Mouse (Mus musculus) midbrain, embryonic 16.5 days (tissue): ENCODE results near the gene Tldc2. TPM values are rescaled to one million over a fixed set of nuclear protein-coding genes. Genes with fewer than 3 reads are reported as not detected.

Experiments used
- ATAC-seq: fragments of 200-750 bp; cut with Nextera tagmentation; 2 replicates; pipeline ENCODE4 v1.8.0; 2017; ENCODE audit warnings: moderate TSS enrichment
- H3K27ac ChIP-seq: fragments of 300-500 bp; sonication (generic); 2 replicates; pipeline ENCODE4 v1.5.1; 2014; ENCODE audit warnings: mild to moderate bottlenecking, low read length, mixed read lengths
- H3K27me3 ChIP-seq: fragments of 300-500 bp; sonication (generic); 2 replicates; pipeline ENCODE4 v1.6.1; 2014; ENCODE audit warnings: low read depth, low read length, mixed read lengths; ENCODE audit not compliant: control insufficient read depth, insufficient read depth
- H3K36me3 ChIP-seq: fragments of 300-500 bp; sonication (generic); 2 replicates; pipeline ENCODE4 v1.6.1; 2014; ENCODE audit warnings: mild to moderate bottlenecking, low read length, moderate library complexity, mixed read lengths; ENCODE audit not compliant: control insufficient read depth, insufficient read depth
- H3K4me1 ChIP-seq: fragments of 300-500 bp; sonication (generic); 2 replicates; pipeline ENCODE4 v1.6.1; 2014; ENCODE audit warnings: mild to moderate bottlenecking, low read length, mixed read lengths; ENCODE audit not compliant: control insufficient read depth, insufficient read depth
- H3K4me2 ChIP-seq: fragments of 300-500 bp; sonication (generic); 2 replicates; pipeline ENCODE4 v1.6.1; 2014; ENCODE audit warnings: mild to moderate bottlenecking, low read length, mixed read lengths
- H3K4me3 ChIP-seq: fragments of 300-500 bp; sonication (generic); 2 replicates; pipeline ENCODE4 v1.5.1; 2014; ENCODE audit warnings: low read depth, mild to moderate bottlenecking, low read length, moderate library complexity, mixed read lengths
- H3K9ac ChIP-seq: fragments of 300-500 bp; sonication (generic); 2 replicates; pipeline ENCODE4 v1.6.1; 2014; ENCODE audit warnings: low read depth, low read length, mixed read lengths
- H3K9me3 ChIP-seq: fragments of 300-500 bp; sonication (generic); replicated peaks from 2 replicates; pipeline ENCODE4 v1.6.1; 2014; ENCODE audit warnings: mild to moderate bottlenecking, low read length, mixed read lengths; ENCODE audit not compliant: control insufficient read depth, poor library complexity, severe bottlenecking
- WGBS: fragments of 180-500 bp; shearing (Covaris S2); extraction: QIAGEN DNeasy Blood & Tissue Kit; methylation state at CpG from one replicate; pipeline ENCODE4 v1.1.7; 2014; 5-methylcytosine and 5-hydroxymethylcytosine counted together
- polyA plus RNA-seq: library from polyadenylated mRNA; unstranded; fragments of >200 nt; fragmentation: Nextera tagmentation; extraction: Ambion mirVana; gene quantifications from 2 replicates; pipeline ENCODE4 v1.2.1, GENCODE M21; 2015

The Tldc2 gene
- polyA plus RNA-seq, 1 experiment from 2014 or later, result not detected

- Histone ChIP-seq H3K4me2 (no peak overlapping the region), H3K27ac (peak overlapping the region; percentile 84), H3K27me3 (no peaks in the 10 kb centered on the region), H3K4me1 (peaks cover 41% of the 10 kb centered on the region), H3K4me3 (no peak overlapping the region), H3K9ac (peak overlapping the region; percentile 40; the same call in 1 of the 2 replicates), H3K9me3 (no peaks in the 10 kb centered on the region), H3K36me3 (peaks cover 14% of the 10 kb centered on the region)
- 76% methylated on average over 13 of the region's 13 CpGs for WGBS
- no peak for ATAC-seq
These were observed 38.3 kb upstream of the Tldc2 start for GRCm38 (mm10) chr2:157048395-157049181.

- peak overlapping the region; percentile 84 for H3K27ac ChIP-seq
- peaks cover 44% of the 10 kb centered on the region for H3K4me1 ChIP-seq
- 9% methylated on average over 8 of the region's 8 CpGs for WGBS
- ATAC-seq, result peak; percentile 88
- H3K9ac ChIP-seq, result peak overlapping the region; percentile 35
- 0 out of 2 replicates have a peak overlapping the region, but pooled peaks have one; percentile 3 for H3K4me3 ChIP-seq
- no peaks in the 10 kb centered on the region for H3K27me3 ChIP-seq
- H3K36me3 ChIP-seq, result peaks cover 13% of the 10 kb centered on the region
- H3K4me2 ChIP-seq, result peak overlapping the region; percentile 38
- H3K9me3 ChIP-seq, result no peaks in the 10 kb centered on the region
These were observed 37.0 kb upstream of the Tldc2 start for GRCm38 (mm10) chr2:157049831-157050243.

GRCm38 (mm10) chr2:157052448-157052847, 34.4 kb upstream of the Tldc2 start:
- peaks cover 42% of the 10 kb centered on the region for H3K4me1 ChIP-seq

GRCm38 (mm10) chr2:157053124-157053523, 33.7 kb upstream of the Tldc2 start:
- no peaks in the 10 kb centered on the region for H3K27me3 ChIP-seq
- H3K4me2 ChIP-seq, result no peak overlapping the region
- H3K9me3 ChIP-seq, result no peaks in the 10 kb centered on the region
- H3K36me3 ChIP-seq, result peaks cover 9% of the 10 kb centered on the region
- H3K27ac ChIP-seq, result no peak overlapping the region
- H3K4me3 ChIP-seq, result no peak overlapping the region
- H3K4me1 ChIP-seq, result peaks cover 36% of the 10 kb centered on the region
- ATAC-seq, result no peak
- H3K9ac ChIP-seq, result no peak overlapping the region
- WGBS, result 97% methylated on average over 5 of the region's 5 CpGs

More at GRCm38 (mm10) chr2:157052448-157052847, 34.4 kb upstream of the Tldc2 start:
- Histone ChIP-seq H3K9me3 (no peaks in the 10 kb centered on the region), H3K4me2 (no peak overlapping the region), H3K4me3 (no peak overlapping the region), H3K27me3 (no peaks in the 10 kb centered on the region), H3K36me3 (peaks cover 9% of the 10 kb centered on the region), H3K27ac (no peak overlapping the region), H3K9ac (no peak overlapping the region)
- ATAC-seq, result no peak
- 83% methylated on average over 8 of the region's 8 CpGs for WGBS

GRCm38 (mm10) chr2:157053787-157054186, 33.1 kb upstream of the Tldc2 start:
- no peak for ATAC-seq
- H3K36me3 ChIP-seq, result peaks cover 9% of the 10 kb centered on the region
- H3K4me3 ChIP-seq, result no peak overlapping the region
- no peaks in the 10 kb centered on the region for H3K27me3 ChIP-seq
- WGBS, result 61% methylated on average over 4 of the region's 4 CpGs
- H3K4me2 ChIP-seq, result no peak overlapping the region
- no peaks in the 10 kb centered on the region for H3K9me3 ChIP-seq
- no peak overlapping the region for H3K27ac ChIP-seq
- H3K9ac ChIP-seq, result no peak overlapping the region
- peaks cover 35% of the 10 kb centered on the region for H3K4me1 ChIP-seq

GRCm38 (mm10) chr2:157054297-157054696, 32.6 kb upstream of the Tldc2 start:
- no peak overlapping the region for H3K4me3 ChIP-seq
- H3K4me1 ChIP-seq, result peaks cover 35% of the 10 kb centered on the region
- no peaks in the 10 kb centered on the region for H3K27me3 ChIP-seq
- H3K4me2 ChIP-seq, result no peak overlapping the region
- 90% methylated on average over 8 of the region's 8 CpGs for WGBS
- ATAC-seq, result no peak
- H3K9me3 ChIP-seq, result no peaks in the 10 kb centered on the region
- H3K36me3 ChIP-seq, result peaks cover 9% of the 10 kb centered on the region
- H3K9ac ChIP-seq, result no peak overlapping the region
- H3K27ac ChIP-seq, result peak overlapping the region; percentile 39; the same call in 1 of the 2 replicates

- Histone ChIP-seq H3K4me1 (peaks cover 32% of the 10 kb centered on the region), H3K9me3 (no peaks in the 10 kb centered on the region), H3K27ac (peak overlapping the region; percentile 39; the same call in 1 of the 2 replicates), H3K4me3 (no peak overlapping the region), H3K27me3 (no peaks in the 10 kb centered on the region), H3K4me2 (no peak overlapping the region), H3K9ac (no peak overlapping the region), H3K36me3 (peaks cover 11% of the 10 kb centered on the region)
- peak; percentile 36; the same call in 1 of the 2 replicates for ATAC-seq
- WGBS, result 70% methylated on average over 5 of the region's 5 CpGs
These were observed 32.0 kb upstream of the Tldc2 start for GRCm38 (mm10) chr2:157054816-157055215.

- ATAC-seq, result no peak
- H3K9me3 ChIP-seq, result no peaks in the 10 kb centered on the region
- H3K4me3 ChIP-seq, result no peak overlapping the region
- H3K27ac ChIP-seq, result no peak overlapping the region
- H3K4me1 ChIP-seq, result peaks cover 23% of the 10 kb centered on the region
- H3K9ac ChIP-seq, result no peak overlapping the region
- WGBS, result 91% methylated on average over 6 of the region's 6 CpGs
- H3K4me2 ChIP-seq, result no peak overlapping the region
- H3K36me3 ChIP-seq, result peaks cover 15% of the 10 kb centered on the region
- no peaks in the 10 kb centered on the region for H3K27me3 ChIP-seq
These were observed 31.1 kb upstream of the Tldc2 start for GRCm38 (mm10) chr2:157055721-157056120.

- no peak overlapping the region for H3K4me2 ChIP-seq
- H3K36me3 ChIP-seq, result peaks cover 15% of the 10 kb centered on the region
- H3K4me3 ChIP-seq, result no peak overlapping the region
- H3K27ac ChIP-seq, result no peak overlapping the region
- H3K9me3 ChIP-seq, result no peaks in the 10 kb centered on the region
- no peak for ATAC-seq
- H3K27me3 ChIP-seq, result no peaks in the 10 kb centered on the region
- WGBS, result 95% methylated on average over 3 of the region's 3 CpGs
- H3K9ac ChIP-seq, result no peak overlapping the region
- H3K4me1 ChIP-seq, result peaks cover 16% of the 10 kb centered on the region
These were observed 29.7 kb upstream of the Tldc2 start for GRCm38 (mm10) chr2:157057186-157057585.
